Mouse (Mus musculus) kidney, postnatal 14 days (tissue): ENCODE data around the gene Arid1b.

Experiments
- DNase-seq: peaks from one replicate; pipeline ENCODE4 v3.0.0; 2022; ENCODE audit warnings: mixed read lengths

Arid1b gene

GRCm38 (mm10) chr17:5021303-5022003 is 27.3 kb downstream of the Arid1b start:
- DNase-seq = no peak

GRCm38 (mm10) chr17:5022019-5022544 is 27.9 kb downstream of the Arid1b start:
- no peak for DNase-seq

- DNase-seq = peak; percentile 49
Observed at GRCm38 (mm10) chr17:5023745-5024144, 29.6 kb downstream of the Arid1b start.

GRCm38 (mm10) chr17:5025400-5025799 is 31.3 kb downstream of the Arid1b start:
- no peak for DNase-seq

- no peak for DNase-seq
Observed at GRCm38 (mm10) chr17:5026578-5026977, 32.4 kb downstream of the Arid1b start.

GRCm38 (mm10) chr17:5029148-5029547 is 35.0 kb downstream of the Arid1b start:
- DNase-seq = no peak

- no peak for DNase-seq
Observed at GRCm38 (mm10) chr17:5030290-5030689, 36.2 kb downstream of the Arid1b start.

GRCm38 (mm10) chr17:5033346-5033745 is 39.2 kb downstream of the Arid1b start:
- no peak for DNase-seq

- no peak for DNase-seq
Observed at GRCm38 (mm10) chr17:5034201-5034600, 40.1 kb downstream of the Arid1b start.

- DNase-seq = no peak
Observed at GRCm38 (mm10) chr17:5036200-5036835, 42.2 kb downstream of the Arid1b start.

GRCm38 (mm10) chr17:5037199-5037598 is 43.1 kb downstream of the Arid1b start:
- peak; percentile 33 for DNase-seq

- DNase-seq = no peak
Observed at GRCm38 (mm10) chr17:5039826-5040225, 45.7 kb downstream of the Arid1b start.

GRCm38 (mm10) chr17:5043871-5044270 is 49.7 kb downstream of the Arid1b start:
- DNase-seq = peak; percentile 55

GRCm38 (mm10) chr17:5045613-5046012 is 51.5 kb downstream of the Arid1b start:
- no peak for DNase-seq

GRCm38 (mm10) chr17:5047373-5047772 is 53.2 kb downstream of the Arid1b start:
- DNase-seq = no peak

GRCm38 (mm10) chr17:5050266-5050665 is 56.1 kb downstream of the Arid1b start:
- peak; percentile 64 for DNase-seq

GRCm38 (mm10) chr17:5050970-5051530 is 56.9 kb downstream of the Arid1b start:
- DNase-seq = no peak

GRCm38 (mm10) chr17:5052091-5052799 is 58.1 kb downstream of the Arid1b start:
- no peak for DNase-seq

GRCm38 (mm10) chr17:5052800-5053179 is 58.7 kb downstream of the Arid1b start:
- no peak for DNase-seq

- DNase-seq = no peak
Observed at GRCm38 (mm10) chr17:5053201-5053600, 59.1 kb downstream of the Arid1b start.

- DNase-seq = no peak
Observed at GRCm38 (mm10) chr17:5055412-5055811, 61.3 kb downstream of the Arid1b start.

- no peak for DNase-seq
Observed at GRCm38 (mm10) chr17:5056654-5057053, 62.5 kb downstream of the Arid1b start.

- no peak for DNase-seq
Observed at GRCm38 (mm10) chr17:5057286-5057685, 63.2 kb downstream of the Arid1b start.
